ENCODE assay signal across 9 mouse cellular contexts in genomic region chr13:110690501-110691255, GRCm38 (mm10).
DNase-seq lines count a peak whose midpoint lies in the region; ATAC-seq lines count a peak whose summit lies in the region.
"Had no signal": no experiment of that assay in that cellular context is flagged by ENCODE, and none has a peak within 500 bp of the region (broad histone marks: within the 10 kb centered on the region; RNA-seq: fewer than 3 reads in every experiment).

No protein-coding gene starts in this region.

- no peak overlapping the region for H3K4me3 ChIP-seq in hindbrain, embryonic 14.5 days (replicated peaks; ENCODE audit: low read length)
- H3K4me3 ChIP-seq in hindbrain, embryonic 11.5 days (ENCODE audit: low read depth, low read length) = no peak overlapping the region
- H3K4me3 ChIP-seq: megakaryocyte, embryonic 14.5 days had no signal

- H3K27ac ChIP-seq in hindbrain, embryonic 14.5 days = no peak overlapping the region
- H3K27ac ChIP-seq in hindbrain, embryonic 11.5 days (ENCODE audit: low read depth, low read length) = no peak overlapping the region

- H3K9ac ChIP-seq in hindbrain, embryonic 14.5 days = no peak overlapping the region
- H3K9ac ChIP-seq in hindbrain, embryonic 11.5 days (ENCODE audit: low read depth, low read length) = no peak overlapping the region

- H3K4me2 ChIP-seq in hindbrain, embryonic 14.5 days (replicated peaks) = no peak overlapping the region
- no peak overlapping the region for H3K4me2 ChIP-seq in hindbrain, embryonic 11.5 days (replicated peaks; ENCODE audit: low read depth, low read length)

- H3K36me3 ChIP-seq in hindbrain, embryonic 14.5 days (replicated peaks; ENCODE audit: control insufficient read depth, insufficient read depth) = no peaks in the 10 kb centered on the region
- H3K36me3 ChIP-seq in hindbrain, embryonic 11.5 days (ENCODE audit: control insufficient read depth, insufficient read depth, low read length) = no peaks in the 10 kb centered on the region

- no peaks in the 10 kb centered on the region for H3K9me3 ChIP-seq in hindbrain, embryonic 14.5 days (ENCODE audit: control insufficient read depth, low read length)
- no peaks in the 10 kb centered on the region for H3K9me3 ChIP-seq in hindbrain, embryonic 11.5 days (ENCODE audit: control insufficient read depth, low read length)
- H3K9me3 ChIP-seq: megakaryocyte, embryonic 14.5 days had no signal

- peak; percentile 46; the same call in 1 of the 2 replicates for ATAC-seq in hindbrain, embryonic 14.5 days (ENCODE audit: low FRiP score)
- no peak for ATAC-seq in hindbrain, embryonic 11.5 days (ENCODE audit: low FRiP score)

- H3K27me3 ChIP-seq in hindbrain, embryonic 14.5 days (ENCODE audit: control insufficient read depth, insufficient read depth, low read length) = no peaks in the 10 kb centered on the region
- H3K27me3 ChIP-seq in hindbrain, embryonic 11.5 days (ENCODE audit: control insufficient read depth, insufficient read depth, low read length) = no peaks in the 10 kb centered on the region
- H3K27me3 ChIP-seq: megakaryocyte, embryonic 14.5 days had no signal

- 45% methylated on average over 10 of the region's 10 CpGs for WGBS in hindbrain, embryonic 14.5 days
- WGBS in hindbrain, embryonic 11.5 days = 69% methylated on average over 10 of the region's 10 CpGs

- DNase-seq in hindbrain, embryonic 14.5 days (ENCODE audit: low spot score) = peak; percentile 64
- DNase-seq in hindbrain, embryonic 11.5 days (ENCODE audit: low spot score) = no peak
- peak; percentile 4 for DNase-seq in adipocyte (ENCODE audit: low spot score)
- peak; percentile 26 to 42 for DNase-seq in cerebellum, postnatal 36 days
- peak; percentile 71 for DNase-seq in kidney, postnatal 14 days
- DNase-seq in frontal cortex, postnatal 36 days (ENCODE audit: low spot score in 2 of 2) = no peak
- no peak for DNase-seq in ovary, postnatal 36 days (ENCODE audit: low spot score)
- no peak for DNase-seq in spleen, postnatal 4 days (ENCODE audit: low spot score in 2 of 2)

- 0 out of 2 replicates have a peak, but pooled peaks cover 3% of the 10 kb centered on the region for H3K4me1 ChIP-seq in hindbrain, embryonic 14.5 days (replicated peaks; ENCODE audit: control insufficient read depth, insufficient read depth, low read length)
- H3K4me1 ChIP-seq in hindbrain, embryonic 11.5 days (replicated peaks; ENCODE audit: control insufficient read depth, insufficient read depth, low read length) = no peaks in the 10 kb centered on the region

Comparison
In these comparisons a context has a peak if more than half of its experiments do, and no peak if none do; other contexts are left out.
1. DNase-seq: peak in hindbrain, embryonic 14.5 days (single experiment), adipocyte (single experiment), cerebellum, postnatal 36 days (2 of 2) and kidney, postnatal 14 days (single experiment); none in hindbrain, embryonic 11.5 days (single experiment), frontal cortex, postnatal 36 days (0 of 2), ovary, postnatal 36 days (single experiment) and spleen, postnatal 4 days (0 of 2).